Mouse (Mus musculus) megakaryocyte, embryonic 14.5 days (primary cell): ENCODE results near the gene 1700016C15Rik.

Source experiments
- FLI1 ChIP-seq: IDR thresholded peaks from 2 replicates; pipeline ENCODE4 v1.6.1; 2012; ENCODE audit warnings: low read length, inconsistent platforms, mixed read lengths
- GATA1 ChIP-seq: IDR thresholded peaks from 3 replicates; pipeline ENCODE4 v1.6.1; 2012; ENCODE audit warnings: mixed read lengths, low read length, inconsistent platforms, borderline replicate concordance

- no peak for TF ChIP-seq FLI1
- no peak for TF ChIP-seq GATA1
These were observed 8.0 kb downstream of the 1700016C15Rik start for GRCm38 (mm10) chr1:177737505-177738105.
